Mouse (Mus musculus) G1E-ER4 (cell line): ENCODE results near the gene Tmem251. TPM values are rescaled to one million over a fixed set of nuclear protein-coding genes. Genes with fewer than 3 reads are reported as not detected.

ENCODE experiments used
- GATA1 ChIP-seq: IDR thresholded peaks from one replicate; pipeline ENCODE4 v1.8.0; 2012; ENCODE audit warnings: low read length, inconsistent platforms
- polyA plus RNA-seq: library from polyadenylated mRNA; stranded (reverse); fragments of >175 nt; gene quantifications from 2 replicates; pipeline ENCODE4 v1.2.3, GENCODE M21; 2012

The Tmem251 gene
- polyA plus RNA-seq, 1 experiment = 2.9 TPM

- TF ChIP-seq GATA1 = no peak
These were observed 38.2 kb upstream of the Tmem251 start for GRCm38 (mm10) chr12:102705216-102705871.

- no peak for TF ChIP-seq GATA1
These were observed 37.5 kb upstream of the Tmem251 start for GRCm38 (mm10) chr12:102705906-102706640.

GRCm38 (mm10) chr12:102706833-102707463, 36.6 kb upstream of the Tmem251 start:
- TF ChIP-seq GATA1 = no peak

GRCm38 (mm10) chr12:102708220-102708619, 35.3 kb upstream of the Tmem251 start:
- no peak for TF ChIP-seq GATA1

GRCm38 (mm10) chr12:102709896-102710295, 33.7 kb upstream of the Tmem251 start:
- no peak for TF ChIP-seq GATA1

- TF ChIP-seq GATA1 = no peak
These were observed 32.6 kb upstream of the Tmem251 start for GRCm38 (mm10) chr12:102710851-102711375.

- TF ChIP-seq GATA1 = no peak
These were observed 30.3 kb upstream of the Tmem251 start for GRCm38 (mm10) chr12:102713153-102713865.

GRCm38 (mm10) chr12:102714116-102714515, 29.4 kb upstream of the Tmem251 start:
- TF ChIP-seq GATA1 = no peak

GRCm38 (mm10) chr12:102714654-102715395, 28.7 kb upstream of the Tmem251 start:
- no peak for TF ChIP-seq GATA1

GRCm38 (mm10) chr12:102719552-102720315, 23.8 kb upstream of the Tmem251 start:
- no peak for TF ChIP-seq GATA1

GRCm38 (mm10) chr12:102722451-102722850, 21.1 kb upstream of the Tmem251 start:
- TF ChIP-seq GATA1 = no peak

- TF ChIP-seq GATA1 = no peak
These were observed 20.6 kb upstream of the Tmem251 start for GRCm38 (mm10) chr12:102722966-102723365.

- TF ChIP-seq GATA1 = no peak
These were observed 19.7 kb upstream of the Tmem251 start for GRCm38 (mm10) chr12:102723861-102724260.

GRCm38 (mm10) chr12:102725146-102725545, 18.4 kb upstream of the Tmem251 start:
- no peak for TF ChIP-seq GATA1

- no peak for TF ChIP-seq GATA1
These were observed 17.8 kb upstream of the Tmem251 start for GRCm38 (mm10) chr12:102725761-102726175.
